Mouse (Mus musculus) intestine, embryonic 16.5 days (tissue): ENCODE data around the gene Atf7. TPM values are rescaled to one million over a fixed set of nuclear protein-coding genes. Genes with fewer than 3 reads are reported as not detected.

Experiments
- ATAC-seq: fragments of 200-750 bp; cut with Nextera tagmentation; 2 replicates; pipeline ENCODE4 v1.8.0; 2017; ENCODE audit warnings: moderate TSS enrichment, moderate library complexity
- H3K27ac ChIP-seq: fragments of 300-500 bp; sonication (generic); 2 replicates; pipeline ENCODE4 v1.5.1; 2014; ENCODE audit warnings: mild to moderate bottlenecking, low read length
- H3K27me3 ChIP-seq: fragments of 300-500 bp; sonication (generic); replicated peaks from 2 replicates; pipeline ENCODE4 v1.6.1; 2014; ENCODE audit warnings: low read length, control low read depth, mixed read lengths; ENCODE audit not compliant: control insufficient read depth, insufficient read depth
- H3K36me3 ChIP-seq: fragments of 300-500 bp; sonication (generic); 2 replicates; pipeline ENCODE4 v1.6.1; 2014; ENCODE audit warnings: low read length, control low read depth; ENCODE audit not compliant: control insufficient read depth, insufficient read depth
- H3K4me1 ChIP-seq: fragments of 300-500 bp; sonication (generic); 2 replicates; pipeline ENCODE4 v1.6.1; 2014; ENCODE audit warnings: low read length, control low read depth, mixed read lengths; ENCODE audit not compliant: control insufficient read depth, insufficient read depth
- H3K4me2 ChIP-seq: fragments of 300-500 bp; sonication (generic); 2 replicates; pipeline ENCODE4 v1.6.1; 2014; ENCODE audit warnings: low read depth, low read length, control low read depth
- H3K4me3 ChIP-seq: fragments of 300-500 bp; sonication (generic); 2 replicates; pipeline ENCODE4 v1.5.1; 2014; ENCODE audit warnings: mild to moderate bottlenecking, low read length
- H3K9ac ChIP-seq: fragments of 300-500 bp; sonication (generic); 2 replicates; pipeline ENCODE4 v1.6.1; 2014; ENCODE audit warnings: low read depth, low read length
- H3K9me3 ChIP-seq: fragments of 300-500 bp; sonication (generic); 2 replicates; pipeline ENCODE4 v1.6.1; 2016; ENCODE audit warnings: low read length, control low read depth; ENCODE audit not compliant: control insufficient read depth
- WGBS: fragments of 180-500 bp; shearing (Covaris S2); extraction: QIAGEN DNeasy Blood & Tissue Kit; methylation state at CpG from one replicate; pipeline ENCODE4 v1.1.7; 2014; 5-methylcytosine and 5-hydroxymethylcytosine counted together
- polyA plus RNA-seq: library from polyadenylated mRNA; unstranded; fragments of >200 nt; fragmentation: Nextera tagmentation; extraction: Ambion mirVana; gene quantifications from 2 replicates; pipeline ENCODE4 v1.2.1, GENCODE M21; 2015

The Atf7 gene
- polyA plus RNA-seq, 1 experiment from 2014 or later: 21.9 TPM

GRCm38 (mm10) chr15:102572081-102572480, 53.2 kb downstream of the Atf7 start:
- Histone ChIP-seq H3K9me3 (no peaks in the 10 kb centered on the region), H3K36me3 (no peaks in the 10 kb centered on the region), H3K27ac (no peak overlapping the region), H3K4me2 (no peak overlapping the region), H3K9ac (no peak overlapping the region), H3K4me3 (no peak overlapping the region), H3K27me3 (no peaks in the 10 kb centered on the region), H3K4me1 (no peaks in the 10 kb centered on the region)
- WGBS: 67% methylated on average over 3 of the region's 3 CpGs
- ATAC-seq: no peak

DNA sequence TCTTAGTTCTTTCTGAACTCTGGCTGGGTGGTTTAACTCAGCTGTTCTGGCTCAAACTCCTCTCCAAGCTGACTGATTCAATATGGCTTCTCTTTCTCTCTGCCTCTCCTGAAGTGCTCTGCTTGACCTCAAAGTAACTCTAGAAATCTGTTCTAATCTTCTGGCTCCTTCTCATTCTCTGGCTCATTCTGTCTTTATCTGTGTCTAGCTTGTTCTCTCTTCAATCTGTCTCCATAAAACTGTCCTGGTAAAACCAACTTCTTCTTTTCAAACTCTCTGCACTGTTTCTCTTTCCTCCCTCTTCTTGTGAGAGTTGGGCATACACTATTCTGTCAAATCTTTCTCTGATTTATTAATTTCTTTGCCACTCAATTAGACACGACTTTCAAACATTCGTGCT, 57.4 kb downstream of the Atf7 start:
- ATAC-seq: no peak
- Histone ChIP-seq H3K4me3 (no peak overlapping the region), H3K27ac (no peak overlapping the region), H3K4me1 (no peaks in the 10 kb centered on the region), H3K9ac (no peak overlapping the region), H3K9me3 (no peaks in the 10 kb centered on the region), H3K27me3 (no peaks in the 10 kb centered on the region), H3K36me3 (no peaks in the 10 kb centered on the region), H3K4me2 (no peak overlapping the region)
- WGBS: 83% methylated on average over 2 of the region's 2 CpGs

GRCm38 (mm10) chr15:102563681-102564080, 61.6 kb downstream of the Atf7 start:
- 80% methylated on average over 5 of the region's 5 CpGs for WGBS
- H3K9ac ChIP-seq: no peak overlapping the region
- H3K27ac ChIP-seq: no peak overlapping the region
- no peak overlapping the region for H3K4me3 ChIP-seq
- 0 out of 2 replicates have a peak, but pooled peaks cover 4% of the 10 kb centered on the region for H3K36me3 ChIP-seq
- H3K9me3 ChIP-seq: no peaks in the 10 kb centered on the region
- ATAC-seq: no peak
- no peaks in the 10 kb centered on the region for H3K27me3 ChIP-seq
- H3K4me1 ChIP-seq: no peaks in the 10 kb centered on the region
- H3K4me2 ChIP-seq: no peak overlapping the region

DNA sequence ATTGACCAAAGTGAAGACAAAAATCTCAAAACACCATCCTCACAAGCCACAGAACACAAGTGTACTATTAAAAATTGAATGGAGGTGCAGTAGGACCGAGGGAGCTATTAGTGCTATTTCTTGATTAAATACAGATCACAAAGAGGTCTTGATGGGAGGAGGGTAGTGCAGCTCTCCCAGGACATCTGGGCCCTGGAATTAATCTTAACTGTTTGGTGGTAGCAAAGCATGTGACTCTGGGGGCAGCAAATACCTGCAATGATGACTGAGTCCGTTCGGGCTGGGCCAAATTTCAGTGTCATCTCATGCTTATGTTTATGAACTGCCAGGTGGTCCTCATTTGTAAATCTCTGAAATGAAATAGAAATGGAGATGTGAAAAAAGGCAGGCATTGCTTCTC, 62.2 kb downstream of the Atf7 start:
- Histone ChIP-seq H3K4me1 (no peaks in the 10 kb centered on the region), H3K27ac (no peak overlapping the region), H3K9ac (no peak overlapping the region), H3K9me3 (no peaks in the 10 kb centered on the region), H3K4me2 (no peak overlapping the region), H3K4me3 (no peak overlapping the region), H3K27me3 (no peaks in the 10 kb centered on the region), H3K36me3 (0 out of 2 replicates have a peak, but pooled peaks cover 4% of the 10 kb centered on the region)
- no peak for ATAC-seq
- 69% methylated on average over 3 of the region's 3 CpGs for WGBS

GRCm38 (mm10) chr15:102562491-102562890, 62.8 kb downstream of the Atf7 start:
- Histone ChIP-seq H3K36me3 (0 out of 2 replicates have a peak, but pooled peaks cover 4% of the 10 kb centered on the region), H3K4me1 (no peaks in the 10 kb centered on the region), H3K4me3 (no peak overlapping the region), H3K4me2 (no peak overlapping the region), H3K9ac (no peak overlapping the region), H3K9me3 (no peaks in the 10 kb centered on the region), H3K27ac (no peak overlapping the region), H3K27me3 (no peaks in the 10 kb centered on the region)
- ATAC-seq: no peak
- 82% methylated on average over 1 of the region's 1 CpGs for WGBS

- Histone ChIP-seq H3K4me3 (no peak overlapping the region), H3K4me2 (no peak overlapping the region), H3K36me3 (peaks cover 9% of the 10 kb centered on the region), H3K9ac (no peak overlapping the region), H3K9me3 (no peaks in the 10 kb centered on the region), H3K27ac (no peak overlapping the region), H3K4me1 (no peaks in the 10 kb centered on the region), H3K27me3 (no peaks in the 10 kb centered on the region)
- no peak for ATAC-seq
These were observed 67.7 kb downstream of the Atf7 start for GRCm38 (mm10) chr15:102557580-102557979.

DNA sequence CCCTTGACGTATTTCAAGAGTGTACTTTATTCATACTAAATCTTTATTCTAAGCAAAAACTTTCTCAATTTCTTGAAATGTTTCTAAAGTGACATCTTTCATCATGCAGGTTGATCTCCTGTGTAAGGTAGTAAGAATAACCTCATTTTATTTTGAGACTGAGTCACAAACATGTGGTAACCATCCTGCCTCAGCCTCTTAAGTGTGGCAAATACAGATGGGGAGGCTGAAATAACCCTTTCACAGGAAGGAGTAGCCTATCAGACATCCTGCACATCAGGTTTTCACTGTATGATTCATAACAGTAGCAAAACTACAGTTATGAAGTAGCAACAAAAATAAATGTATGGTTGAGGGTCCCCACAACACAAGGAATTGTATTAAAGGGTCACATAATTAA, 69.7 kb downstream of the Atf7 start:
- Histone ChIP-seq H3K9me3 (no peaks in the 10 kb centered on the region), H3K9ac (no peak overlapping the region), H3K4me2 (no peak overlapping the region), H3K4me3 (no peak overlapping the region), H3K36me3 (peaks cover 9% of the 10 kb centered on the region), H3K4me1 (no peaks in the 10 kb centered on the region), H3K27ac (no peak overlapping the region), H3K27me3 (no peaks in the 10 kb centered on the region)
- ATAC-seq: no peak
- WGBS: 94% methylated on average over 1 of the region's 1 CpGs

- H3K36me3 ChIP-seq: peaks cover 6% of the 10 kb centered on the region
- WGBS: 95% methylated on average over 5 of the region's 5 CpGs
- no peaks in the 10 kb centered on the region for H3K27me3 ChIP-seq
- no peaks in the 10 kb centered on the region for H3K4me1 ChIP-seq
- no peak overlapping the region for H3K4me2 ChIP-seq
- no peak overlapping the region for H3K9ac ChIP-seq
- H3K27ac ChIP-seq: no peak overlapping the region
- no peak overlapping the region for H3K4me3 ChIP-seq
- ATAC-seq: no peak
- no peaks in the 10 kb centered on the region for H3K9me3 ChIP-seq
These were observed 72.7 kb downstream of the Atf7 start for GRCm38 (mm10) chr15:102552599-102552998.

- H3K9me3 ChIP-seq: no peaks in the 10 kb centered on the region
- no peaks in the 10 kb centered on the region for H3K4me1 ChIP-seq
- H3K4me3 ChIP-seq: no peak overlapping the region
- no peak for ATAC-seq
- 95% methylated on average over 3 of the region's 3 CpGs for WGBS
- no peaks in the 10 kb centered on the region for H3K27me3 ChIP-seq
- no peak overlapping the region for H3K27ac ChIP-seq
- H3K9ac ChIP-seq: no peak overlapping the region
- H3K4me2 ChIP-seq: no peak overlapping the region
- H3K36me3 ChIP-seq: peaks cover 21% of the 10 kb centered on the region
These were observed 77.8 kb downstream of the Atf7 start for GRCm38 (mm10) chr15:102547478-102547877.

DNA sequence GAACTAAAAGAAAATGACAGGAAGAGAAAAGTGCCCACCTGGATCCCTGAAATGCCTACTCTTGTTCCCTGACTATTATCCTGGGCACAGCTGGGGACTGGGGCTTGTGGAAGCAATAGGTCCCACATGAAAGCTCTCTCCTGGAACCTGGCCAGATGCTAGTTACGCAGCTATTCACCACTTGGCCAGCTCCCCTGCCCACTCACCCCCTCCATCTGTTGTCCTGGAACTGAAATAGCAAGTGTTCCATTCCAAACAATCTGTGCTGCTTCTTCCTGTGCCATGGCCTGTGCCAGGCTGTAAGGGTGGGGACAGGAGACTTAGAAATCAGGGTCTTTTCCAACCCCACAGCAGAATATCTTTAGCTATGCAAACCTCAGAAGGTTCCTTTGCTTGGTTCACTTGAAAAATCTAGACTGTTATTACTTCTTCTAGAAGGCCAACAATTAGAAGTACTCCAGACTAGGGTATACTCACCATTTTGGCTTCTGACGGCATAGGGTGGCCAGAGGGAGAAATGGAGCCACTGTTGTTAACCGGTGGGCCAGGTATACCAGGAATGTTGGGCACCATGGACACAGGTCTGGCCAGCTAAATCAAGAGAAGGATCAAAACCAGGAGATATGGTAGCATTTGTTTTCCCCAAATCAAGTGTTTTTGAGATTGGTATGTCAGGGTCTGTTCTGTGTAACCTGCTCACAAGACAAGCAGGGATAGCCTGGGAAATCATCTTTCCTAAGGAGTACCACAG, 78.4 kb downstream of the Atf7 start:
- no peak overlapping the region for H3K9ac ChIP-seq
- no peaks in the 10 kb centered on the region for H3K27me3 ChIP-seq
- no peaks in the 10 kb centered on the region for H3K9me3 ChIP-seq
- WGBS: 83% methylated on average over 3 of the region's 3 CpGs
- peaks cover 23% of the 10 kb centered on the region for H3K36me3 ChIP-seq
- ATAC-seq: no peak
- H3K27ac ChIP-seq: no peak overlapping the region
- no peak overlapping the region for H3K4me2 ChIP-seq
- H3K4me1 ChIP-seq: no peaks in the 10 kb centered on the region
- no peak overlapping the region for H3K4me3 ChIP-seq
